Mouse (Mus musculus) intestine, embryonic 16.5 days (tissue): ENCODE measurements around the gene Efcab14. TPM values are rescaled to one million over a fixed set of nuclear protein-coding genes. Genes with fewer than 3 reads are reported as not detected.

Experiments used
- ATAC-seq: fragments of 200-750 bp; cut with Nextera tagmentation; 2 replicates; pipeline ENCODE4 v1.8.0; 2017; ENCODE audit warnings: moderate TSS enrichment, moderate library complexity
- H3K27ac ChIP-seq: fragments of 300-500 bp; sonication (generic); 2 replicates; pipeline ENCODE4 v1.5.1; 2014; ENCODE audit warnings: mild to moderate bottlenecking, low read length
- H3K27me3 ChIP-seq: fragments of 300-500 bp; sonication (generic); replicated peaks from 2 replicates; pipeline ENCODE4 v1.6.1; 2014; ENCODE audit warnings: low read length, control low read depth, mixed read lengths; ENCODE audit not compliant: control insufficient read depth, insufficient read depth
- H3K36me3 ChIP-seq: fragments of 300-500 bp; sonication (generic); 2 replicates; pipeline ENCODE4 v1.6.1; 2014; ENCODE audit warnings: low read length, control low read depth; ENCODE audit not compliant: control insufficient read depth, insufficient read depth
- H3K4me1 ChIP-seq: fragments of 300-500 bp; sonication (generic); 2 replicates; pipeline ENCODE4 v1.6.1; 2014; ENCODE audit warnings: low read length, control low read depth, mixed read lengths; ENCODE audit not compliant: control insufficient read depth, insufficient read depth
- H3K4me2 ChIP-seq: fragments of 300-500 bp; sonication (generic); 2 replicates; pipeline ENCODE4 v1.6.1; 2014; ENCODE audit warnings: low read depth, low read length, control low read depth
- H3K4me3 ChIP-seq: fragments of 300-500 bp; sonication (generic); 2 replicates; pipeline ENCODE4 v1.5.1; 2014; ENCODE audit warnings: mild to moderate bottlenecking, low read length
- H3K9ac ChIP-seq: fragments of 300-500 bp; sonication (generic); 2 replicates; pipeline ENCODE4 v1.6.1; 2014; ENCODE audit warnings: low read depth, low read length
- H3K9me3 ChIP-seq: fragments of 300-500 bp; sonication (generic); 2 replicates; pipeline ENCODE4 v1.6.1; 2016; ENCODE audit warnings: low read length, control low read depth; ENCODE audit not compliant: control insufficient read depth
- WGBS: fragments of 180-500 bp; shearing (Covaris S2); extraction: QIAGEN DNeasy Blood & Tissue Kit; methylation state at CpG from one replicate; pipeline ENCODE4 v1.1.7; 2014; 5-methylcytosine and 5-hydroxymethylcytosine counted together
- polyA plus RNA-seq: library from polyadenylated mRNA; unstranded; fragments of >200 nt; fragmentation: Nextera tagmentation; extraction: Ambion mirVana; gene quantifications from 2 replicates; pipeline ENCODE4 v1.2.1, GENCODE M21; 2015

The Efcab14 gene
- polyA plus RNA-seq, 1 experiment from 2014 or later = 32.9 TPM

DNA sequence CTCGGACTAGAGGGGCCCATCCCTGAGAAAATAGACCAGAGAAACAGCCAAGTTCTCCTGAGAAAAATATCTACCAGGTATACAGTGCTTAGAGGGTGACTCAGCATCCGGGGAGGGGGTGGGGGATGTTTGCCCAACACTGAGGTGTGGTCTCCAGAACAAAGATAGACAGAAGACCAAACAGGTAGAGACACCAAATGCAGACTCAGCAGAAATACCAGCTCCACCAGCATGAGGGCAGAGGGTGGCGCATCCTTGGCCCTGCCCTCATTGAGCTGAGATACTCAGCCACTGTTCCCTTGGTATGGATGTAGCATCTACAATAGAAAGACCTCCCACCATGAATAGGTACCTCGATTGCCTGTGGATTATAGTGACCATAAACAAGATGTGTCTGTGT is 2.7 kb upstream of the Efcab14 start:
- Histone ChIP-seq H3K36me3 (no peaks in the 10 kb centered on the region), H3K27ac (no peak overlapping the region), H3K9ac (no peak overlapping the region), H3K4me1 (peaks cover 12% of the 10 kb centered on the region), H3K9me3 (no peaks in the 10 kb centered on the region), H3K27me3 (no peaks in the 10 kb centered on the region), H3K4me3 (no peak overlapping the region), H3K4me2 (no peak overlapping the region)
- no peak for ATAC-seq
- 60% methylated on average over 4 of the region's 4 CpGs for WGBS

DNA sequence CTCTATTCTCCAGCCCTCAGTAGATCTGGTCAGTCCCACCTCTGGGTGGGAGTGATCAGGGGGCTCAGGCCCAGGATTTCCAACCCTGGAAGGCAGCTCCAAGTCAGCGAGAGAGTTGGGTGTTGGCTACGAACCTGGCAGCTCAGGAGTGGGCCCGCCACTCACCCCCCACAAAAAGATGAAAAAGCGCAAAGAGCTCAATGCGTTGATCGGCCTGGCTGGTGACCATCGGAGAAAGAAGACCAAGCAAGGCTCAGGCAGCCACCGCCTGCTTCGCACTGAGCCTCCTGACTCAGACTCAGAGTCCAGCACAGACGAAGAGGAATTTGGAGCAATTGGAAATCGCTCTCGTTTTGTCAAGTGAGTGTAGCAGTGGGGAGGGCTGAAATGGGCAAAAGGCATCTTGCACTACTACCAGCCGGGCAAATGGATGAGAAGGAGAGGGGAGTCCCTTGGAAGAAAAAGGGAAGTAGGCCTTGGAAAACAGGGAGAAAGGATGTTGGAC is 989 bp downstream of the Efcab14 start:
- Histone ChIP-seq H3K9me3 (no peaks in the 10 kb centered on the region), H3K4me3 (peak overlapping the region; percentile 80), H3K9ac (peak overlapping the region; percentile 87), H3K4me2 (peak overlapping the region; percentile 67), H3K27ac (no peak overlapping the region), H3K36me3 (0 out of 2 replicates have a peak, but pooled peaks cover 4% of the 10 kb centered on the region), H3K4me1 (peaks cover 7% of the 10 kb centered on the region), H3K27me3 (no peaks in the 10 kb centered on the region)
- ATAC-seq = no peak
- 33% methylated on average over 13 of the region's 13 CpGs for WGBS

DNA sequence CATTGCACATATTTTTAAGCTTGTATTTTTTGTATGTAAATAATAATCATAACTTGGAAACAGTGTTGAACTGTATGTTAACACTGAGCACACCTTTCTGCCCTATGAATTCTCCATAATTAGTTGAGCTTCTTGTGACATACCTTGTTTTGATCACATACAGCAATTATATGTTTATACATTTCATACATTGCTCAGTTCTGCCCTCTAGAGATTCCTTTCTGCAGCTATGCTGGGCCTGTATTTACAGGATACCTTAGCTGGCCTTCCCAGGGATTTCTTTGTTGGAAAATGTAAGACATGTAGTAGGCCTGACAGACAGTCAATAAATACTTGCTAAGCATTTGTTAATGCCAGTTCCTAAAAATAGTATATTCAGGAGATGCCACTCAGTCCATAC is 5.1 kb downstream of the Efcab14 start:
- H3K4me1 ChIP-seq = peaks cover 7% of the 10 kb centered on the region
- H3K27ac ChIP-seq = peak overlapping the region; percentile 41; the same call in 1 of the 2 replicates
- 0 out of 2 replicates have a peak, but pooled peaks cover 4% of the 10 kb centered on the region for H3K36me3 ChIP-seq
- no peak for ATAC-seq
- no peak overlapping the region for H3K4me3 ChIP-seq
- no peak overlapping the region for H3K9ac ChIP-seq
- H3K27me3 ChIP-seq = no peaks in the 10 kb centered on the region
- no peak overlapping the region for H3K4me2 ChIP-seq
- no peaks in the 10 kb centered on the region for H3K9me3 ChIP-seq

DNA sequence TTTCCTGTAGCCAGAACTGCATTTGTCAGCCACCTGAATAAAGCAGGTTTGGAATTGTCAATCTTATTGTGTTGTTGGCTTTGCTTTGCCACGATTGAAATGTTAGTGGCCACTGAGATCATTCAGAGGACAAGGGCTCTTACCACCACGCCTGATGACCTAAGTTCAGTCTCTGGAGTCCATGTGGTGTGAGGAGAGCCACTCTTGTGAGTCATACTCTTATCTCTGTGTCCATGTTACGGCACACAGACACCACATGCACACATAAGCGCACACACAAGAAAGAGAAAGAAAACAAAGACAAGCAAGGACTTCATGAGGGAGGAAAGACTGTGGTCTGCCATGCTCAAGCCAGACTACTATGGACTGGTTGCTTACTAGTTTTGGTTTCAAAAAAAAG is 5.6 kb downstream of the Efcab14 start:
- no peaks in the 10 kb centered on the region for H3K9me3 ChIP-seq
- peak; percentile 59; the same call in 1 of the 2 replicates for ATAC-seq
- peak overlapping the region; percentile 41; the same call in 1 of the 2 replicates for H3K27ac ChIP-seq
- peaks cover 7% of the 10 kb centered on the region for H3K4me1 ChIP-seq
- no peak overlapping the region for H3K4me3 ChIP-seq
- H3K9ac ChIP-seq = no peak overlapping the region
- WGBS = 72% methylated on average over 4 of the region's 4 CpGs
- no peaks in the 10 kb centered on the region for H3K27me3 ChIP-seq
- 0 out of 2 replicates have a peak, but pooled peaks cover 4% of the 10 kb centered on the region for H3K36me3 ChIP-seq
- H3K4me2 ChIP-seq = no peak overlapping the region

DNA sequence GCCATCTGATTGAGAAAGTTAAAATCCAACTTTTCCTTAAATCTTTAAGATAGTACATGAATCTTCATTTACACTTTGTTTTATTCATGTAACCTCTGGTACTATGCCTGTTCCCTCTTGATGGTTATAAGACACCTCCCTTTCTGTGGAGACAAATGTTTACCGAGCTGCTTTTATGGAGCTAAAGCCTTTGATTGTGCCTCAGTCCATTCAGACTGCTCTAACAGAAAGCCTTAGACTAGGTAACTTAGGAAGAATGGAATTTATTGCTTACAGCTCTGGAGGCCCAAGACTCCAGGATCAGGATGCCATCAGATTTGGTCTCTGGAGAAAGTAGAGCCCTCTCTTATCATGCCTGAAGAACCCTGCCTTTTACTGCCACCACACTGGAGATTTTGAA is 10.6 kb downstream of the Efcab14 start:
- Histone ChIP-seq H3K9me3 (no peaks in the 10 kb centered on the region), H3K4me2 (no peak overlapping the region), H3K4me3 (no peak overlapping the region), H3K4me1 (0 out of 2 replicates have a peak, but pooled peaks cover 2% of the 10 kb centered on the region), H3K27ac (no peak overlapping the region), H3K9ac (no peak overlapping the region), H3K36me3 (no peaks in the 10 kb centered on the region), H3K27me3 (no peaks in the 10 kb centered on the region)
- peak; percentile 72 for ATAC-seq
- 14% methylated on average over 1 of the region's 1 CpGs for WGBS

DNA sequence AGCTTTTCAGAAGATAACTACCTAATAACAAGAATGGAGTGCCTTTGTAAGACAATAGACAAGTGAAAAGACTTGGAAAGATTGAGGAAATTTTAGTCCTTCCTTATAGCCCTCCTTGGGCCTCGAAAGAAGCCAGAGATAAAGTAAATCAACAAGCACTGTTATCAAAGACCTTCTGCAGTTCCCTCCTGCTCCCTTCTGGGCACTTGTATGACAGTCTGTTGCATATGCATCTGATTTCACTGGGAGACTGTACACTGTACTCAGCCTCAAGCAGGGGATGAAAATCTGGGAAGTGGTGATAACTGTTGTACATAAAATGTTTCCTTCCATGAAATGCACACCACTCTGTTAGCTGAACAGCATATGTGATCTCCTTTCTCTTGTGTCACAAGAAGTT is 11.8 kb downstream of the Efcab14 start:
- Histone ChIP-seq H3K36me3 (no peaks in the 10 kb centered on the region), H3K9ac (no peak overlapping the region), H3K27ac (no peak overlapping the region), H3K4me2 (no peak overlapping the region), H3K27me3 (no peaks in the 10 kb centered on the region), H3K9me3 (no peaks in the 10 kb centered on the region), H3K4me3 (no peak overlapping the region), H3K4me1 (0 out of 2 replicates have a peak, but pooled peaks cover 2% of the 10 kb centered on the region)
- WGBS = 49% methylated on average over 1 of the region's 1 CpGs
- peak; percentile 77 for ATAC-seq

DNA sequence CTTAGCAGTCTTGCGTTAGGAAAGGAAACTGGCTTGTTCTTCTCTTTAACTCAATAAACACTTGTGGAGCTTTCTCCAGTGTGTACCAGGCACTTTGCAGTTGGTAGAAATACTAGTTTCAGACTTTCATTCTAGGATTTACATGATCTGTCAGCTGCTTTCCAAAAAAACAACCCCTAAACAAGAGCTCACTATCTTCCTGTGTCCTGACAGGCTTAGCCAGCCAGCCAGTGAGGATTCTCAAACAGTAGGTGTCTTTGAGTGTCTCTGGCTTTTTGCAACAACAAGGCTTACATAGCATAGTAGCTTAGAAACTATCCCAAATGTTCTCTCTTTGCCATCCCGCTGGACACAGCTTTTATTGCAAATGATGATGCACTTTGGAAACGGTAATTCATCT is 16.6 kb downstream of the Efcab14 start:
- WGBS = 84% methylated on average over 3 of the region's 3 CpGs
- H3K9ac ChIP-seq = no peak overlapping the region
- no peak overlapping the region for H3K4me3 ChIP-seq
- H3K9me3 ChIP-seq = no peaks in the 10 kb centered on the region
- no peaks in the 10 kb centered on the region; the same call in 1 of the 2 replicates for H3K36me3 ChIP-seq
- no peaks in the 10 kb centered on the region for H3K4me1 ChIP-seq
- H3K4me2 ChIP-seq = no peak overlapping the region
- H3K27ac ChIP-seq = no peak overlapping the region
- ATAC-seq = no peak
- H3K27me3 ChIP-seq = no peaks in the 10 kb centered on the region

DNA sequence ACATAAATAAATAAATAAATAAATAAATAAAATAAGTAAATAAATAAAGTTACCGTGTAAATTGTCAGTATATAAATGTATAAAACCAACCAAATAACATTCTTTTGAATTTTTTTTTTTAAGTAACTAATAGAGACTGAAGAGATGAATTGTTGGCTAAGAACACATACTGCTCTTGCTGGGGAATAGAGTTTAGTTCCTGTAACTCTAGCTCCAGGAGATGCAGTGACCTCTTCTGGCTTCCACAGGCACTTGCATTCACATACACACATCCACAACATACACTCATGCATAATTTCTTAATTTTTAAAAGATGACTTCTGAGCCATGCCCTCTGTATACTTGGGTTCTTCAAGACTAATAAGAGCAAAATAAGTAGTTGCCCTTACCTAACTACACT is 17.3 kb downstream of the Efcab14 start:
- Histone ChIP-seq H3K9me3 (no peaks in the 10 kb centered on the region), H3K4me1 (no peaks in the 10 kb centered on the region), H3K27me3 (no peaks in the 10 kb centered on the region), H3K4me2 (no peak overlapping the region), H3K36me3 (no peaks in the 10 kb centered on the region; the same call in 1 of the 2 replicates), H3K27ac (no peak overlapping the region), H3K4me3 (no peak overlapping the region), H3K9ac (no peak overlapping the region)
- 100% methylated on average over 1 of the region's 1 CpGs for WGBS
- ATAC-seq = no peak

DNA sequence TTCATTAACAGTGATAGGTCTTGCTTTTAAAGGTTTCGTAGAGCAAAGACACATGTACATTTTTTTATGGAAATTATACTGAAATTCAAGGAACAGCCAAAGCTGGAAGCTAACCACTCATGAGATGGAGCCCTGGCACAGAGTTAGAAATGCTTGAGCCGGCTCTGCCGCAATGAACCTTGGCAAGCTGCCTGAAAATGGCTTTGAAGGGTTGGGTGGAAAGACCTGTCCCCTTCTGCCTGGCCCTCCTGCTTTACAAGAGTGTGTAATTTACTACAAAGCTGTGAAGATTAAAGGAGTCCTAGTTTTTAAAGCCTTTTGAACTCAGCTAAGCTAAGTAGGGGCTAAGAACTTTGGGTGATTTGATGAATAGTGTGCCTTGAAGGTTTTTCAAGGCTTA is 23.7 kb downstream of the Efcab14 start:
- Histone ChIP-seq H3K4me1 (no peaks in the 10 kb centered on the region), H3K27ac (no peak overlapping the region), H3K4me2 (no peak overlapping the region), H3K9ac (no peak overlapping the region), H3K27me3 (no peaks in the 10 kb centered on the region), H3K4me3 (no peak overlapping the region), H3K9me3 (no peaks in the 10 kb centered on the region), H3K36me3 (peaks cover 3% of the 10 kb centered on the region; the same call in 1 of the 2 replicates)
- whole genome bisulfite sequencing = 60% methylated on average over 3 of the region's 3 CpGs
- ATAC-seq = no peak

DNA sequence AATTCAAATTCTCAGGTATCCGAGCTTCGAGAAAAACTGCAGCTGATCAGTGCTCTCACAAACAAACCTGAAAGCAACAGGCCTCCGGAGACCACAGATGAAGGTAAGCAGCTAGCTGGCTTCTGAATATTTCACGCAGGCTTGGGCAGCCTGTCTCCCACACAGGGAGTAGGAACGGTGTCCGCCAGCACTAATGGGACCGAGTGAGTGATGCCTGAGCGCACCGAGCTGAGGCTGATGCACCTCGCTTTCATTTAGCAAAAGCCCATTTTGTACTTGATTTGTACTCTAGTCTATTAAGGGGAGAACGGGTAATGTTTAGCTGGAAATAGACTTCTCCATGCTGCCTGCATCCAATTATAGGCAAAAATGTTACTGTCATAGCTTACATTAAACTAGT is 27.0 kb downstream of the Efcab14 start:
- 93% methylated on average over 11 of the region's 11 CpGs for WGBS
- Histone ChIP-seq H3K4me3 (no peak overlapping the region), H3K36me3 (peaks cover 7% of the 10 kb centered on the region), H3K27ac (no peak overlapping the region), H3K9ac (no peak overlapping the region), H3K27me3 (no peaks in the 10 kb centered on the region), H3K9me3 (no peaks in the 10 kb centered on the region), H3K4me1 (no peaks in the 10 kb centered on the region), H3K4me2 (no peak overlapping the region)
- no peak for ATAC-seq
